Mouse (Mus musculus) heart, postnatal 25 days (tissue): ENCODE results near the gene Btnl2. TPM values are rescaled to one million over a fixed set of nuclear protein-coding genes. Genes with fewer than 3 reads are reported as not detected.
"Not testable (repeated sequence)": the region's sequence is repeated elsewhere in the genome, so short reads cannot be mapped to it uniquely, and the experiment has no call there.

Source experiments
- DNase-seq: peaks from one replicate; pipeline ENCODE4 v3.0.0; 2022; ENCODE audit warnings: low spot score
- intact Hi-C: fragments of 180-260 bp; cut with DNase I; formaldehyde crosslinking; loops from one replicate; pipeline ENCODE4 v1.15.1; 2025
- total RNA-seq, 2 experiments: library from RNA; stranded (reverse); gene quantifications; 2 replicates each; pipeline ENCODE4 v1.2.3; 2021

Gene Btnl2
- total RNA-seq: under 1 TPM; 0.34 to 0.48 TPM

GRCm38 (mm10) chr17:34354539-34354938 lies at the start of gene Btnl2:
Gene Btnl2 (plus strand): TSS chr17:34354822.
- DNase-seq: no peak
- intact Hi-C loops: loop anchor here (5.0 kb wide), 1 partner anchor 182 kb away; no protein-coding TSS in a partner anchor

GRCm38 (mm10) chr17:34305380-34306030 lies 49.1 kb upstream of the Btnl2 start, which contains the start of gene H2-Eb1:
Gene H2-Eb1 (plus strand): TSS chr17:34305867.
- DNase-seq: peak; percentile 64
- intact Hi-C loops: loop anchor here (5.0 kb wide), 1 partner anchor 43 kb away; no protein-coding TSS in a partner anchor

- DNase-seq: no peak
- intact Hi-C loops: loop anchor here (5.0 kb wide), 1 partner anchor 44 kb away; no protein-coding TSS in a partner anchor
These were observed 48.2 kb upstream of the Btnl2 start for GRCm38 (mm10) chr17:34306407-34306806.

- intact Hi-C loops: loop anchor here (5.0 kb wide), 1 partner anchor 45 kb away; no protein-coding TSS in a partner anchor
- no peak for DNase-seq
These were observed 47.4 kb upstream of the Btnl2 start for GRCm38 (mm10) chr17:34307216-34307615.

GRCm38 (mm10) chr17:34308161-34308560 lies 46.5 kb upstream of the Btnl2 start:
- intact Hi-C loops: loop anchor here (5.0 kb wide), 1 partner anchor 46 kb away; no protein-coding TSS in a partner anchor
- no peak for DNase-seq

GRCm38 (mm10) chr17:34309225-34309624 lies 45.4 kb upstream of the Btnl2 start:
- intact Hi-C loops: loop anchor here (5.0 kb wide), 1 partner anchor 47 kb away; no protein-coding TSS in a partner anchor
- DNase-seq: no peak

GRCm38 (mm10) chr17:34309683-34310385 lies 44.8 kb upstream of the Btnl2 start:
- peak; percentile 35 for DNase-seq
- intact Hi-C loops: loop anchor here (5.0 kb wide), 1 partner anchor 48 kb away; no protein-coding TSS in a partner anchor

GRCm38 (mm10) chr17:34310526-34310925 lies 44.1 kb upstream of the Btnl2 start:
- intact Hi-C loops: not testable (repeated sequence)

GRCm38 (mm10) chr17:34312185-34312584 lies 42.4 kb upstream of the Btnl2 start:
- intact Hi-C loops: loop anchor here (2.0 kb wide), 1 partner anchor 61 kb away; no protein-coding TSS in a partner anchor

More at GRCm38 (mm10) chr17:34310526-34310925, 44.1 kb upstream of the Btnl2 start:
- not testable (repeated sequence) for DNase-seq

GRCm38 (mm10) chr17:34313393-34313792 lies 41.2 kb upstream of the Btnl2 start:
- intact Hi-C loops: loop anchor here (2.0 kb wide), 1 partner anchor 63 kb away; no protein-coding TSS in a partner anchor
- DNase-seq: peak; percentile 28

More at GRCm38 (mm10) chr17:34312185-34312584, 42.4 kb upstream of the Btnl2 start:
- DNase-seq: no peak

- no peak for DNase-seq
- intact Hi-C loops: no loop called here
These were observed 40.3 kb upstream of the Btnl2 start for GRCm38 (mm10) chr17:34314286-34314685.

GRCm38 (mm10) chr17:34315512-34315911 lies 39.1 kb upstream of the Btnl2 start:
- intact Hi-C loops: no loop called here
- DNase-seq: no peak

GRCm38 (mm10) chr17:34316697-34317096 lies 37.9 kb upstream of the Btnl2 start:
- intact Hi-C loops: no loop called here
- DNase-seq: no peak

- DNase-seq: no peak
- intact Hi-C loops: no loop called here
These were observed 37.3 kb upstream of the Btnl2 start for GRCm38 (mm10) chr17:34317275-34317674.

- intact Hi-C loops: no loop called here
These were observed 29.2 kb upstream of the Btnl2 start, which contains the start of gene H2-Eb2 for GRCm38 (mm10) chr17:34325436-34325835. Gene H2-Eb2 (plus strand): TSS chr17:34325665.

GRCm38 (mm10) chr17:34326373-34326772 lies 28.2 kb upstream of the Btnl2 start:
- DNase-seq: no peak
- intact Hi-C loops: no loop called here

More at GRCm38 (mm10) chr17:34325436-34325835, 29.2 kb upstream of the Btnl2 start, which contains the start of gene H2-Eb2:
- DNase-seq: no peak

GRCm38 (mm10) chr17:34329807-34330206 lies 24.8 kb upstream of the Btnl2 start:
- intact Hi-C loops: no loop called here
- no peak for DNase-seq

- intact Hi-C loops: no loop called here
- DNase-seq: no peak
These were observed 23.4 kb upstream of the Btnl2 start for GRCm38 (mm10) chr17:34331200-34331599.

GRCm38 (mm10) chr17:34340619-34341402 lies 13.8 kb upstream of the Btnl2 start:
- DNase-seq: no peak
- intact Hi-C loops: no loop called here

GRCm38 (mm10) chr17:34344882-34345281 lies 9.7 kb upstream of the Btnl2 start:
- no peak for DNase-seq
- intact Hi-C loops: no loop called here
